Mouse (Mus musculus): ENCODE data around the gene Itgb7.

GRCm38 (mm10) chr15:102239851-102240250 is 8.1 kb upstream of the Itgb7 start:
- TF ChIP-seq CTCF (IDR thresholded peaks at IDR 0.05; ENCODE audit: extremely low read depth, insufficient read depth, low read length) (no peak), POLR2A (IDR thresholded peaks at IDR 0.05; ENCODE audit: extremely low read depth, insufficient read depth, low read length) (no peak)
